Mouse (Mus musculus) T-cell, adult 2 months (primary cell): ENCODE results near the gene Rabl2.

ENCODE experiments used
- DNase-seq: peaks from one replicate; pipeline ENCODE4 v3.0.0; 2022; ENCODE audit warnings: low spot score

Rabl2 gene

DNA sequence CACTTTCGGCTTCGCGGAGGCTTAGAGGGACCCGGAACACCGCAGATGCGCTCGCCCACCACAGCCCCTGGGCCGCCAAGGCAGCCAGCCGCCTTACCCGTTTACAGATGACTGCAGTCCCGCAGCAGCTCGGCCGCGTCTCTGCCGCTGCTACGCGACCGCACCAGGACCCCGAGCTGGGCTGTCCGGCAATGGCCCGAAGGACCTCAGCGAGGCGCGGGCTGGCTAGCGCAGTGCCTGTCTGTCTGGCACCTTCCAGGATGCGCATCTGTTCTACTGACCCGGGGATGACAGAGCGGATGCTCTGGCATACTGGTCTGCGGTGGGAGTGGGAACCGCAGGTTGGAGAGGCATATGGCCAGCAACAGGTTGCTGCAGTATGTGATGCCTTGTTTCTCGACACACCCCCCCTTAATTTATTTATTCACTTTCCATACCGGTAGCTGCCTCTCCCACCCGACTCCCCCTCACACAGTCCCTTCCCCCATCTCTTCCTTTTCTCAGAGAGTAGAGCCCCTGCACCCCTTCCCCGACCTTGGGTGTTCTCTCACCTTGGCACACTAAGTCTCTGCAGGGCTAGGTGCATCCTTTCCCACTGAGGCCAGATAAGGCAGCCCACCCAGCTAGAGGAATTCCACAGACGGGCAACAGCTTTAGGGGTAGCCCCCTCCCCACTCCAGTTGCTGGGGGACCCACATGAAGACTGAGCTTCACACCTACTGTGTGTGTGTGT, at the start of gene Rabl2:
TSS of gene Rabl2 (minus strand) at position 201 of the 733 bp plus-strand sequence.
- DNase-seq, result peak; percentile 69

DNA sequence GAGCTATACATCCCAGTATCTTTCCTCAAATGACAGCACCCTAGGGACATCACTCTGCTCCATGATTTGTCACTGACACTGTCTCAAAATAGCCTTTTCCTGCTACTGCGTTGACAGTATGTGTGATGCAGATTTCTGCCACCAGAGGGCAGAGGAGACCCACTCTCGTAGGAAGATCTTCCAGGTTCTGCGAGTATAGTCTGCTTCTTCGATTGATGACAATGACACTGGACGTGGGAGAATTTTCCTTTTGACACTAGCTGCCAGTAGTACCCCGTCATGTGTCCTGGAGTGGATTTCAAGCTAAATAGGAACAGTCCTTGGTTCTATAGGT, 31.9 kb upstream of the Rabl2 start:
- DNase-seq, result no peak

DNA sequence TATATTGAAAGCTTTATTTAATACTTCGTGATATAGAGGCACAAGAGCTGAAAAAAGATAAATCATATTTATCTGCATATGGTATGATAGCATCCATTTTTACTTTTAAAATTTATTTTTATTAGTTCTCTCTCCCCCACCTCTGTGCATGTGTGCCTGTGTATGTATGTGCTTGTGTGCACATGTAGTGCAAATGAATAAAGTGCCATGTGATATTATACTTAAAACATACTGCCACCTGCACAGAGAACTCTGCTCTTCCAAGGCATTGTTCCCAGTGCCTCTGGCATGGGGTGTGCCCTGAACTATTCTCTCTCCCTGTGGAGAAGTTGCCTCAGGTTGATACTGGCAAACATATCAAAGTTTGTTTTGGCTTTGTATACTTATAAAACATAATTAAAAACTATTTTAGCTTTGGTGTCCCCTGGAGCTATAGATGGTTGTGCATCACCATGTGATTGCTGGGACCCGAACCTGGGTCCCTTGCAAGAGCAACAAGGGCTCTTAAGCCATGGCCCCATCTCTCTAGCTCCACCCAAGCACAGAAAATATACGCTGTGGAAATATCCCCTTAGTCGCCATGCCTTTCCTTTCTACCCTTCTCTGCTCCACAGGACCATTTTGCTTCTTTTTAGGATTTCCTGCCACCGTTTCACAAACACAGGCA, 31.4 kb upstream of the Rabl2 start:
- no peak for DNase-seq

DNA sequence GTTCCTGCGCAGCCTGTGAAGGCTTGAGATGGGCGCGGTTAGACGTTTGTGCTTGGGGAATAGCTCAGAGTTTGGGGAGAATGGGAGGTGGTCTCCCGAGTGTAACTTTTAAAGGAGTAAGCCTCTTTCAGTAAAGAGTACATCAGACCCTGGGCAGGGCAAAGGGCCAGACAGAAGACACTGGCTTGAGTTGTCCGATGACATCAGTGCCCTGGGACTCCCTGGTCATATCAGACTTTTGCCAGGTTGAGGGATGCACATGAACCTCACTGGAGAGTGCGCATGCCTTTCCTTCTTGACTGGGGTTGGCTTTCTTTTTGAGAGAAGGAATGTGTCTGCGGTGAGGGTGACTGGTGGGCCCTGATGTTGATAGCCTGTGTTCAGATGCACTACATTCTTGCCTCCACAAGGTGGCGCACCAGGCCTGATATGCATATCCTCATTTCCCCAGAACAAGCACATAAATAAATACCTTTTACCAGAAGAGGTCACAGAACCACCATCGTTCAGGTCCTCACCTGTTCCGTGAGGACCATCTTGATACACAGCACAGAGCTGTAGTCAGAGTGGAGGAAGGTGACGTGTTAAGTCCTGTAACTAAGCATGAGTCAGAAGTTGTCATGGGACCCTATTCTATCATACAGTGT, 30.7 kb upstream of the Rabl2 start:
- DNase-seq, result no peak

DNA sequence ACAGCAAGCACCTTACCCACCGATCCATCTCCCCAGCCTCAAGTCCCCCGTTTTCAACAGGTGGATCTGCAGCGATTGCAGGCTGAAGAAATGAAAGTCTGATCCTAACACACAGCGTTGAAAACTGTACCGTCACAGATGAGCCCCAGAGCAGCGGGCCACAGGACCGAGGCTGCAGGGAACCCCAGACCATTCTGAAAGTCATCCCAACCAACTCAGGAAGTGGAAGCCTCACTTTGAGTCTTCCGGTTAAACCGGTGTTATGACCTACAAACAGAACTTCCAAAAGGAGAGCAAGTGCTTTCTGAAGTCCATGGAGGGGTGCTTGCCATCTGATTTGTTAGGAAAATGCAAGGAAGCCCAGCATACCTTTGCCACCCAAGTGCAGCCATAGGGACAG, 16.2 kb upstream of the Rabl2 start:
- no peak for DNase-seq

DNA sequence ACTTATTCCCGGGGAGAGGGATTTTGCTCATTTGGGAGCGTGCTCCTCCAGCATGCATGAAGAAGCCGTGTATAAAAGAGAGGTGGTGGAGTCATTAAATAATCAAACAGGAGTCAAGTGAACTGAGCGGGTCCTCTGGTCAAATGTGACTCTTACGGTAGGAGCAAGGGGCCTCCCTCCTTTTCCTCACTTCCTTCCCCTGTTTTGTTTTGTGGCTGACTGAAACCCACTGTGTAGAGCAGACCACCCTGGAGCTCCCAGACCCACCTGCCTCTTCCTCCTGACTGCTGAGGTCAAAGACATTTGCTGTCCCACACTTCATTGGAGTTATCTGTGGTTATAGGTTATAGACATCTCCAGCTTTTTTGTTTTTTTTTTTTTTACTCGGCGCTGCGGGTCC, 15.8 kb upstream of the Rabl2 start:
- no peak for DNase-seq

DNA sequence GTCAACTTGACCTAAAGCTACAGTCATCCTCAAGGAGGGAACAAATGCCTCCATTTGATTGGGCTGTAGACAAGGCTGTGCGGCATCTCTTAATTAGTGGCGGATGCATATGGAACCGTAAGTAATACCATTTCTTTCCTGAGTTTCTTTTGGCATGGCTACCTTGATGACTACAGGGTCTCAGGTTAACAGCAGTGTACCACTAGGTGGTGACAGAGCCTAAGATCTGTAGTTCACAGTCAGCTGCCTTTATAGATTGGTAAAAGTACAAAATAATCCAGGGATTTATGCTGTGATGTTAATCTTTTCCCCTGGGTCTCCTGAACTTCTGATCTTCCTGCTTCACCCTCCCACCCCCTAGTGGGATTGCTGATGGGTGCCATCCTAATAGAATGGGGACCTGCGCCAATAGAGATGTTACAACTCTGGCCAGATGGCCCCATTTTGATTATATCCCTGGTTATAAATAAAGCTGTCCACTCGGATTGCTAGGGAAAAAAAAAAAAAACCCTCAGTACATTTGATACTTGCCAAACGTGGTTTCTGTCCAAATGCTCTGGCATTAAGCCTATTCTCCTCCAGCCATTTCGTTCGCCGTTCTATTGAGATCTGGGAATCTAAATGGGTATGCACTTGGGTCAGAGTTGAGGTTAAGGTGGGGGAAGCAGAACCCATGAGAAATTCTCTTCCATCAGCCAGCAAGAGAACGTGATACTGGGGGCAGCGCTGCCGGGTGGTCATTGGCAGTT, 14.3 kb upstream of the Rabl2 start:
- DNase-seq, result no peak

DNA sequence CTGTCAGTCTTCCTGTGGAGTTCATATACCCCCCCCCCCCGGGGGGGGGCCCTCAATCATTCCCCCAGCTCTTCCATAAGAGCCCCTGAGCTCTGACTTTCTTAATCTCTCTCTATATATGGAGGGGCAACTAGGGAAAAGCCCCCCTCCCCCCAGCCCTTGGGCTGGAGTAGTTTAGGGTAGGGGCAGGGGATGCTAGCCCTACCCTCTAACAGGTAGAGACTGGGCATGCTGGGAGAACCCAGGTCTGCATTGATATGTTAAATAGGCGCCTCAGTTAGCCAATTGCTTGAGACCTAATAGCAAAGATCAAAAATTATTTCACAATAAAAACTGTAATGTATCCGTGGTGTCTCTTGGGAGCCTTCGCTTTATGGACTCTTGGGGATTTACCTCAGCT, 825 bp upstream of the Rabl2 start:
- DNase-seq, result no peak

DNA sequence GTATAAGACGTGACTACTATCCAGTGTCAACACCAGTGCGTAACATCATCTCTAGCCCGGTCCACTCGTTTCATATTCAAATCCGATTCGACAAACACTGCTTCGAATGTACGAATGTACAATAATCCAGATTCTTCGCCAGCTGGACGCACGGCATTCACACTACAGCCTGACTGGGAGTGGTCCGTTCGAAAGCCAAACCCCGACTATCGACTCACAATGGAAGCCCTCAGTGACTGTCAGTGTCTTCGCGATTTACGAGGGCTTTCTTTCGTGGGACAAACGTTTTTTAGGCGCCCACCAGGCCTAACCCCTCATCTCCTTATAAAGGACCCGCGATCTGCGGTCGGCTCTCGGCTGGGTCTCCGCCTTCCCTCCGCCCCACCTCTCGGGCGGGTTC, 406 bp downstream of the Rabl2 start:
- DNase-seq, result no peak

DNA sequence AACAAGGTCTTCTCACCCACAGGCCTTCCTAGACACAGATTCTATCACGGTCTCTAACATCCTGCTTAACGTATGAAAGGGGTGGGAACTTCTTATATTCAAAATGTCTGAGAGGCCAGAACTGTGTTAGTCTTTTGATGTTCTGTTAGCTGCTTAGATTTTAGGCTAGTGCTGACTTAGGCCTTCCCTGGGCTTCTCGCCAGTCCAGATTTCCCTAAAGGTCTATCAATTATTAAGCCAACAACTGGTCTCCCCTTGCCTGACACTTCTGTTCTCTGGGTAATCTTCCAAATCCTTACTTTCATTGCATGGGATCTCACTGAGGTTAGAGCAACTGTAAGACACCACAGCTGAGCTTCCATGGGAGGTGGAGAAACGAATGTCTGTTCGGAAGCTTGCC, 2.6 kb downstream of the Rabl2 start:
- DNase-seq, result no peak

DNA sequence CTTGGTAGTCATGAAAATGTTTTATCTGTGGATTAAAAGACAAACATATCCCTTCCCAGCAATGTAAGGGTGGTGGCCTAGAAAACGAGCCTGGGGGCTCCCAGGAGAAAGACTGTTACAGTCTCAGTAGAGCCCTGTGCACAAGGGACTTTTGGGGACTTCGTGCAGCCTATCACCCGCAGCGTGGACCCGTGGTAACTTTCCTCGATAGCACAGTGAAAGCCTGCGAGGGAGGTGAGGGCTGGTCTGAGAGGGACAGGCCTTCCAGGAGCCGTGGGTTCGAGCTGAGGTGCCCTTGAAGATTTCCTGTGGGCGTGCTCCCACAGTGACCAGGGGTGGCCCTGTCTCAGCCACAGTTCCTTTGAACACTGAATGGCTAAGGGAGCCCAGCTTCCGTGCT, 6.1 kb downstream of the Rabl2 start:
- DNase-seq, result no peak

DNA sequence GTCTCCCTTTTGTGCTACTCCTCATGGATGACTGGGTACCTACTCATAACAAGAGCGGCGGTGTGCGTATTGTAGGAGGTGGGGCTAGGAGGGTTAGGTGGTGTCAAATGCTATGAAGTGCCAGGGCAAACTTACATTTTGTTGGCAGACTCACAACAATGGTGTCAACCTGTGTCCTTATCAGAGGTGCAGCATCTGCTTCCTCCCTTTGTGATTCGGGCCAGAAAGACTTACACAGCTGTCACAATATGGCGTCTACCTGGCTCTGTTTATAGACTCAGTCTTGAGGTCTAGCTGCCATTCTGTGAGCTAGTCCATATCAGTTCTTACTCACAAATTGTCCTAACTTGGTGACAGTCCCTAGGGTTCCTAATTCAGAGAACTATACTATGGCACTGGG, 6.6 kb downstream of the Rabl2 start:
- DNase-seq, result no peak

DNA sequence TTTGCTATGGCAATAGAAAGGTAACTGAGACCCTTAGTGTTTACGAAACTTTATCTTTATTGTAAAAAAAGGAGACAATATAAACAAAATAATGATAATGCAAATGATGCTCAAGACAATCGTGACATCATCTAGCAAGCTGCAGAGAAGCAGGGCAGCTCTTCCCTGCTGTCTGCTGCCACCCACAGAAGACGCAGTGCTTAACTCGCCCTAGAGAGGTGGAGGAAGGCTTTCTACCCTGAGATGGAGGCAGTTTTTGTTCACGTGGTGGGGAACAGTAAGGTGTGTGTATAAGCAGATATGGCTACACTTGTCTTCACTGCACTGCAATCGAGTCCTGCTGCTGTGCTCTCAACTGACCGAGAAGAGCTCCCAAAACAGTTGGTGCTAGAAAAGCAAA, 9.2 kb downstream of the Rabl2 start:
- DNase-seq, result no peak

DNA sequence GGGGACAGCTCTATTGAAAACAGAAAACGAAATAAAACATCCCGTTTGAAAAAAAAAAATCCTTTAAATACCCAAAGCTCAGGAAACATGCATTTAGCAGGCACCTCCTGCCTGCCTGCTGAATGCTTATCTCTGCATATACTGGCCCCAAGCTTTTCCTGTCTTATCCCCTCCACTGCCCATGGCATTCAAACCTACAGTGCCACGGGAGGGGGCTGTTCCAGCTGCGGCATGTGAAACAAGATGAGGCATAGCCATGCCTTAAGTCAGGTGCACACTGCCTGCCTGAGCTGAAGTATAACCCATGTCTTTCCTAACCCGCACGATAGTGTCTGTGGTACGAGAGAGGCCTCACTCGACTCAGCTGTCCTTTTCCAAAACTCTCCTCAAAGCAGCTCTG, 19.6 kb downstream of the Rabl2 start:
- DNase-seq, result no peak

DNA sequence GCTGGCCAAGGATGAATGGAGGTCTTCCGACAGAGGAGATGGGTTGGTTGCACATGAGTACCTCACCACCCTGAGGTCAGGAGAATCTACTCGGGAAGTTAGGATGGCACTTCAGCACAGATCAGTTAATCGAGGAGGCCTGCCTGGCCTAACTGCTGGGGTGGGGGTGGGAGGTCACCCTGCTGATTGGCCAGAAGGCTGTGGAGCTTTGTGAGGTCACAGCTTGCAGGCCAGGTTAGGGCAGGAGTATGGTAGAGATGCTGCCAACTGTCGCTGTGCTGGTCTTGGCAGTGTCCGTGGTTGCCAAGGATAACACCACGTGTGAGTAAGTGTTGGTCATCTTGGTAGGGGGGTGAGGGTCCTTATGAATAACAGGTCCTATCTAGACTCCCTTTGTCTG, 23.6 kb downstream of the Rabl2 start, which contains the start of gene Acr:
TSS of gene Acr (plus strand) at position 213 of the 400 bp plus-strand sequence.
- no peak for DNase-seq

DNA sequence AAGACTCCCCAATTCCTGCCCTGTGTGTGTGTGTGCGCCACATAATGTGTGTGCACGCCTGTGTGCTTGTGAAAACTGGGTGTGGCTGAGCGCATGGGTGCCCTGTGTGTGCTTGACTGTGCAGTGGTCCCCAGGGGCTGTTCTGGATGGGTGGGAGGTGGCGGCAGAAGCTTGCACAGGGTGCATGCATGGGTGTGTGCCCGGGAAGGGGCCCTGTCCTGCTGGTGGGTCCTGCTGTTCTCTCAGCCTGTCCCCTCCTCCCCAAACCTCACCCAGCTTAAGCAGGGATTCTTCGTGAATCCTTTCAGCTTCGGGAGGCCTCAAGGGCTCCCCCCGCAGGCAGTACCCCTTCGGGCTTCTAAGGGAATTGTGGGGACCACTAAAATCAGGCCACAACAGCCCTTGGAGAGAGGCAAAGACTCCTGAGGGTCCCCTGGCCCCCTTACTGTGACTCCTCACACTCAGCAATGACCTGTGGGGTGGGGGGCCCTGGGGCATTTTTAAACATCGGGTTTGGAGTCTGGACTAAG, 32.5 kb downstream of the Rabl2 start:
- no peak for DNase-seq

DNA sequence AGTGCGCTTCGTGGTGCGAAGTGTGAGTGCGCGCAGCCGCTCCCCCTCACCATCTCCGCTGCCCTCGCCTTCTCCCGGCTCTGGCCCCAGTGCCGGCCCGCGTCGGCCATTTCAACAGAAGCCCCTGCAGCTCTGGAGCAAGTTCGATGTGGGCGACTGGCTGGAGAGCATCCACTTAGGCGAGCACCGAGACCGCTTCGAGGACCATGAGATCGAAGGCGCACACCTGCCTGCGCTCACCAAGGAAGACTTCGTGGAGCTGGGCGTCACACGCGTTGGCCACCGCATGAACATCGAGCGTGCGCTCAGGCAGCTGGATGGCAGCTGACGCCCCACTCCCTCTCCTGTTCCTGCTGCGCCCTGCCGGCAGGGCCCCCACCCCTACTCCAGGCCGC, 33.7 kb downstream of the Rabl2 start:
- DNase-seq, result no peak

DNA sequence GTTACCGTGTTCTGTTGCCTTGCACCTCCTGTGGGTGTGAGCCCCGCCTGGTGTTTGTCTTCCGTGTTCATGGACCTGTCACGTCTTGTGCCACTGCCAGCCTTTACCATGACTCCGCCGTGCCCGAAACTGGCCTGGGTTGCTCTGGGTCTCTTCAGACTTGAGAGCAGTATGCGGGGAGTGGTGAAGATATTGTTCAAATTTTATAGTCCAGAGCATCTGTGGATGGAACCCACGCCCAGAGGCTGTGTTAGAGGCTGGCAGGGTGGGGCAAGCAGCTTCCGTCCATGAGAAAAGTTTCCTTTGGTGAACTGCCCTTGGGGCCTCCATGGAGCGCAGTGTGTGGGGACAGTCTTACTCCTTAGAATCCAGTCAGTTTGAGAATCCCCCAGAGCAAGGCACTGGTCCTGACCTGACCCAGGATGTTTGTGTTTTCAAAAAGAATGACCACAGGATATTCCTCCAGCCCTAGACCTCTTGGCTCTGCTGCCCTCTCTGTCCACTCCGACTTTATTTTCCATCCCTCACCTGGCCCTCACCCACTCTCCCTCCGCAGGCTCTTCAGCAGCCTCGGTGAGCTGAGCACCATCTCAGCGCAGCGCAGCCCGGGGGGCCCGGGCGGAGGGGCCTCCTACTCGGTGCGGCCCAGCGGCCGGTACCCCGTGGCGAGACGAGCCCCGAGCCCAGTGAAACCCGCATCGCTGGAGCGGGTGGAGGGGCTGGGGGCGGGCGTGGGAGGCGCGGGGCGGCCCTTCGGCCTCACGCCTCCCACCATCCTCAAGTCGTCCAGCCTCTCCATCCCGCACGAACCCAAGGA, 34.3 kb downstream of the Rabl2 start:
- no peak for DNase-seq

DNA sequence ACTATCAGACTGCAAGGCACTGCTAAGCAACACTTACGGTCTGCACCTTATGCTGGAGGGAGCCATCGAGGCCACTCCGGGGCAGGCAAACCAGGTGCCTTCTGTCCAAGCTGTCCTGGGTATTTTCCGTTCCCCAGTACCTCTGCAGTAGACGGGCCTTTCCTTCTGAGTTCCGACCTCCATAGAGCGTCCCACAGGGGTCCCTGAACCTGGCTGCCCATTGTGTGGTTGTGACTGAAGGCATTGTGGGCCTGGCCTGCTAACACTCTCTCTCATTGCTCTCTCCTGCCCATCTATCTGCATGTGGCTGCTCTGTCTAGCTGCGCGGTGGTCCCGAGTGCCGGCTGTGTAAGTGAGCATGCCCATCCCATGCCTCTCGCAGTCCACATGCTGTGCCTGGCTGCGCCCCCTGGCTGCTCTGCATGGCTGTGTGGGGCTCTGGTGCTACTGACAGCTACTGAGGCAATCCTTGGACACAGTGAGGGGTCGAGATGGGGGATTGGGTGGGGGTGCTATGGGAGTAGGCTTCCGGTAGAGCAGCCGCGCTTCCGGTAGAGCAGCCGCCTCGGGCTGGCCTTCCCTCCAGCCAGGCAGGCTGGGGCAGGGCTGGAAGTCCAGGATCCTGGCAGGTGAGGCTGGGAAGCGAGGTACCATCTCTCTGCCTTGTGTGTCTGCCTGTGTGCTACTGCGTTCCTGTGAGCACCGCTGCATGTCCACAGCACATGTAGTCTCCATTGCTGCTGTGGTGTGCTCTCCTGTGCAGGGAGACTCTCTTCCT, 35.1 kb downstream of the Rabl2 start:
- no peak for DNase-seq

DNA sequence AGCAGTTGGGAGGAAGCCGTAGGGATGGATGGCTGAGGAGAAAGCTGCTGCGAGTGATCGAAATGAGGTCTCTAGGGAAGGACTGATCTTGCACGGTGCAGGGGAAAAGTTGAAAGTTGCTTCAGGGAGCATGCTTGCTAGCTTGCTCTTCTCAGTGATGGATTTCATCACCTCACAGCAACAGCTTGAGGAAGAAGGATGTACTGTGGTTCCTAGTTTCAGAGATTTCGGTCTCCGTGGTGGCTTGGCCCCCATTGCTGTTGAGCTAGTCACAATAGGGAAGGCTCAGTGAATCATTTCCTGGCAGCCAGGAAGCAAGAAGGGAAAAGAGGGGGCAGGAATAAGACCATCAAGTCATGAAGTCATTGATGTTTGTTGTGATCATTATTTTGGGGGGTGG, 36.1 kb downstream of the Rabl2 start:
- no peak for DNase-seq

DNA sequence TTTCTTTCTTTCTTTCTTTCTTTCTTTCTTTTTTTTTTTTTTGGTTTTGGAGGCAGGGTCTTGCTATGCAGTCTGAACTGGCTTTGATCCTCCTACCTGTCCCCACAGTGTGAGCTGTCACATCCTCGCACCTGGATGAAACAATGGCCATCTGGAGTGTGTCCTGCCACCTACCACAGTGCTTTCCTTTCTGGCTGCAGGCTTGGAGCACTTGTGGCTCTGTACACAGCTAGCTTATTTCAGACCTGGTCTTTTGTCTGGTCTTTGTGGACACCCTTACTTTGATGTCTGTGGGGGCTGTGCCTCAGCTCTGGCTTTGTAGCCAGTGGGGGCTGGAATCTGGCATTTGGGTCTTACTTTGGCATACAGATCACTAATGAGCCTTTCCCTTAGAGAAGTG, 40.0 kb downstream of the Rabl2 start:
- DNase-seq, result no peak
